Mouse (Mus musculus) thymus, adult 2 months (tissue): ENCODE results near the gene Gimd1. TPM values are rescaled to one million over a fixed set of nuclear protein-coding genes. Genes with fewer than 3 reads are reported as not detected.

Experiments
- DNase-seq: peaks from one replicate; pipeline ENCODE4 v3.0.0; 2021
- H3K27ac ChIP-seq: fragments of 200-500 bp; 2 replicates; pipeline ENCODE4 v1.5.1; 2012; ENCODE audit warnings: low read length, control low read depth; ENCODE audit not compliant: control insufficient read depth, insufficient read depth
- H3K27me3 ChIP-seq: fragments of 200-500 bp; 2 replicates; pipeline ENCODE4 v1.6.1; 2012; ENCODE audit warnings: mild to moderate bottlenecking, low read length, moderate library complexity, mixed read lengths; ENCODE audit not compliant: control insufficient read depth, insufficient read depth
- H3K36me3 ChIP-seq: fragments of 200-500 bp; 2 replicates; pipeline ENCODE4 v1.6.1; 2012; ENCODE audit warnings: mild to moderate bottlenecking, low read length, moderate library complexity; ENCODE audit not compliant: control insufficient read depth, insufficient read depth
- H3K4me1 ChIP-seq: fragments of 200-500 bp; replicated peaks from 2 replicates; pipeline ENCODE4 v1.6.1; 2012; ENCODE audit warnings: low read length; ENCODE audit not compliant: control insufficient read depth, insufficient read depth
- H3K4me3 ChIP-seq: fragments of 200-500 bp; 2 replicates; pipeline ENCODE4 v1.5.1; 2012; ENCODE audit warnings: mild to moderate bottlenecking, low read length, control low read depth, moderate library complexity; ENCODE audit not compliant: control insufficient read depth, insufficient read depth
- CTCF ChIP-seq: fragments of 200-500 bp; IDR thresholded peaks from 2 replicates; pipeline ENCODE4 v1.5.1; 2012; ENCODE audit warnings: mild to moderate bottlenecking, control low read depth, low read length, moderate library complexity, borderline replicate concordance; ENCODE audit not compliant: control insufficient read depth, poor library complexity, insufficient read depth; ENCODE audit errors: extremely low read depth
- POLR2A ChIP-seq: fragments of 200-500 bp; IDR thresholded peaks from 2 replicates; pipeline ENCODE4 v1.6.1; 2012; ENCODE audit warnings: mild to moderate bottlenecking, low read length, control low read depth, moderate library complexity; ENCODE audit not compliant: control insufficient read depth, poor library complexity, insufficient read depth; ENCODE audit errors: extremely low read depth
- WGBS: fragments of 180-500 bp; shearing (Covaris S2); methylation state at CpG from one replicate; pipeline ENCODE4 v1.1.7; 2018; 5-methylcytosine and 5-hydroxymethylcytosine counted together
- polyA plus RNA-seq: library from polyadenylated mRNA; depleted of rRNA; stranded (reverse); fragments of >200 nt; gene quantifications from 2 replicates; pipeline ENCODE4 v1.2.3, GENCODE M21; 2012; rRNA removed

The Gimd1 gene
- polyA plus RNA-seq = not detected in 2 replicates

DNA sequence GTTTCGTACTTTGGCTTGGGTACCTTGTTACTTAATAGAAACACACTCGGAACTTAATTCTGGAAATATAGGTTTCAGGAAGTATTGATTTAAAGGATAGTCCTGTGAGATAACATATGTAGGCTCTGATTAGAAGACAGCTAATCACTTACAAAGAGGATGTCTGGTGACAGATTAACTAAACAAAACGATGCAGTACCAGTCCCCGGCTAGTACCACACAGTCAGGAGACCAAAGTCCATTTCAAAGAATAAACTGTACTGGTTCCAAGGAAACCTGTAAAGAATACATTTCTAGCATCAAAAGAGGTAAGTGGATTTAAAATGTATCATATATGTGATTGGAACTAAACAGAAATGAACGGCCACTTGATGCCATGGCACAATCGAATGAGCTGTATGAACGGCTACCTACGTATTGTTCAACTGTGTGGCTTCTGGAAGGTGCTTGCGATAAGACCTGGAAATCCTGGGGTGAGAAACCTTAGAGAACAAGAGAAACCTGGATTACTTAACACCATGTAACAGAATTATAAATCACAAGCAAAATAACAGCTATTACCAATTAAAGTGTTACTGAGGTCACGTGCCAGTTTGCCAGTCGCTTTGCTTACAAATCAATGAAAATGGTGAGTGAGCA is at the start of gene Gimd1:
TSS of gene Gimd1 (plus strand) at position 220 of the 639 bp plus-strand sequence.
- H3K4me1 ChIP-seq = no peaks in the 10 kb centered on the region
- no peak for DNase-seq
- no peak within 1 kb of the TSS for H3K4me3 ChIP-seq
- 90% methylated on average over 11 of the region's 11 CpGs for WGBS
- no peaks in the 10 kb centered on the region for H3K36me3 ChIP-seq
- TF ChIP-seq CTCF (no peak), POLR2A (no peak)
- no peaks in the 10 kb centered on the region for H3K27me3 ChIP-seq
- H3K27ac ChIP-seq = no peak within 1 kb of the TSS

DNA sequence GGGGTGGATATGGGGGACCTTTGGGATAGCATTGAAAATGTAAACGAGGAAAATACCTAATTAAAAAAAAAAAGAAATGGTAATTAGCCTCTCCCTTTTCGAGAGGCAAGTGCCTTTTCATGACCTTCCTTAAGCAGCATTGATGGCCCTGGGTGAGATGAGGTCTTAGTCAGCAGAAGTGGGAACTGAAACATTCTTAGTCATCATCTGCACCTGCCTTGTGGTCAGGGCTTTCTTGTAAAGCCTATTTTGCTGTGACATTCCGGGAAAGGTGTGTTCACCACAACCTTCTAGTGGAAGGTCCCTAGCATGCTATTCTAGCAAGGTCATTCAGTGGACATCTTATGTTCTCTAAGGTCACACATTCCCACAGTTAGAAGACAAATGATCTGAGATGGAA is 48.4 kb upstream of the Gimd1 start:
- DNase-seq = no peak
- Histone ChIP-seq H3K27ac (no peak overlapping the region), H3K4me3 (no peak overlapping the region), H3K4me1 (no peaks in the 10 kb centered on the region), H3K27me3 (no peaks in the 10 kb centered on the region), H3K36me3 (no peaks in the 10 kb centered on the region)
- TF ChIP-seq POLR2A = no peak
- no peak for TF ChIP-seq CTCF
- WGBS = 62% methylated on average over 3 of the region's 3 CpGs

DNA sequence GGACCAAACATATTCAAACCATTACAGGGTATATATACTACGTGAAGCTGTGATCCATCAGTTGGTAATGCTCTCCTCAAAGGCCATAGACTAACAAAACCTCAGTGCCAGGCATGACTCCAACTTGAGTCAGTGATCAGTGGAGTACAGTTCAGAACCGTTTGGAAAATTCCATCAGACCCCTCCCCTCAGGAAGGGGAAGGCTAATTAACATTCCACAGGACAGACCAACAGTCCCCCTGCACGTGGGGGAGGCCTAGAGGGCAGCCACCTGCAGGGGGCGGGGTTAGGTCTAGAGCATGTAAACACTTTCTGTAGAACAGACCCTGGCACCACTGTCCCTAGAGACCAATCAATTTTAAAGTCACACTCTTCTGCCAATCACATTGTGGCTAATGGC is 47.3 kb upstream of the Gimd1 start:
- no peaks in the 10 kb centered on the region for H3K4me1 ChIP-seq
- DNase-seq = no peak
- H3K4me3 ChIP-seq = no peak overlapping the region
- H3K36me3 ChIP-seq = no peaks in the 10 kb centered on the region
- H3K27me3 ChIP-seq = no peaks in the 10 kb centered on the region
- no peak for TF ChIP-seq POLR2A
- no peak for TF ChIP-seq CTCF
- WGBS = 58% methylated on average over 4 of the region's 4 CpGs
- H3K27ac ChIP-seq = no peak overlapping the region

DNA sequence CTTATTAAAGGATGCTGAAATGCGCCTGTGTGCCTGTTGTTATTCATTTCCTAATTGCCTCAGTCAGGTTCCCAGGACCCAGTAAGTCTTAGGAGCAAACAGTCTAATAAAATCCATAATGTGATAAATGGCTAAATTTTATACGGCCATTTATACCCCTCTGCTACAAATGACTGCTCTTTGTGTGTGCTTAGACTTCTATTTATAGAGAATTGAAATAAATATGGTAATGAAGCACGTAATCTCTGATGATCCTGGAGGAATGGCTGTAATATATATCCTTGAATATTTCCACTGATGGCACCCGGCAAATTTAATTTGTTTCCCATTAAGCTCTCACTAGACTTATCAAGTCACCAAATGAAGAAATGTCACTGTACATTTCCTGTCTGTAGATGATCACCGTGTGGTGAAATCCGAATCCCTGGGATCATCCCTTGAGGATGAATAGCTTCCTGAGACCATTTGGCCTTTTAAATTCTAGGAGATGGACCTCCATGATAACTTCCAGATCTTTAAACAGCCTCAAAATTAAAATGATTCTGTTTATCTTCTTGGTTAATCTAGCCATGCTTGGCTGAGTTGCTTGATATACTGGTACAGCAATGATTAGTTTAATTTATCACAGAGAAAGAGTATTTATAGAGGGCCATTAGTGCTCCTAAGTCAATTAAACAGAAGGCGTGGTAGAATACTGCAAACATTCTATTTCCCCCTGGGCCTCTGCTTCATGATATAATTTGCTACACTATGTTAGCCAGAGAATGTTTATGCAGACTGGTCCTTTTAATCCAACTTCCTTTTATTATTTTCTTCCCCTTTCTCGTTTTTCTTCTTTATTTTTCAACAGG is 44.3 kb upstream of the Gimd1 start:
- Histone ChIP-seq H3K27me3 (no peaks in the 10 kb centered on the region), H3K4me1 (no peaks in the 10 kb centered on the region), H3K36me3 (no peaks in the 10 kb centered on the region), H3K4me3 (no peak overlapping the region), H3K27ac (no peak overlapping the region)
- TF ChIP-seq POLR2A = no peak
- TF ChIP-seq CTCF = no peak
- DNase-seq = no peak
- 81% methylated on average over 8 of the region's 8 CpGs for WGBS

DNA sequence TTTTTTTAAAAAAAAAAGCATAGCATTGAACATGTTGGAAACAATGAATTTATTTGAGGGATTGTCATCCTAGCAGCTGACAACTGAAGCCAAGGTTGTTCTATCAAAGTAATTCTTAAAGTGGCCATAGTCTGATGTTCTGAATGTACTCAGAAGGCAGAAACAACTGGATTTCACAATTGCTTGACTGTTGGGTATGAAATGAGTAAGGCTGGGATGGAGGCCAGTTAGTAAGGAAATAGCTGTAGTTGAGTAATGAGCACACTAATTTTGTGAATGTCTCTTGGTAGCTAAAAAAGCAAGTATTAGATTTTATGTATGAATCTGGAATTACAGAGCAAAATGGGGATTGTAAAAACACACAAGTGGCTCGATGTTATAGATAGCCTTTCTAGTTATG is 41.5 kb upstream of the Gimd1 start:
- TF ChIP-seq POLR2A = no peak
- TF ChIP-seq CTCF = no peak
- H3K4me1 ChIP-seq = no peaks in the 10 kb centered on the region
- no peaks in the 10 kb centered on the region for H3K27me3 ChIP-seq
- H3K36me3 ChIP-seq = no peaks in the 10 kb centered on the region
- no peak for DNase-seq
- H3K4me3 ChIP-seq = no peak overlapping the region
- no peak overlapping the region for H3K27ac ChIP-seq
- WGBS = 83% methylated on average over 1 of the region's 1 CpGs

DNA sequence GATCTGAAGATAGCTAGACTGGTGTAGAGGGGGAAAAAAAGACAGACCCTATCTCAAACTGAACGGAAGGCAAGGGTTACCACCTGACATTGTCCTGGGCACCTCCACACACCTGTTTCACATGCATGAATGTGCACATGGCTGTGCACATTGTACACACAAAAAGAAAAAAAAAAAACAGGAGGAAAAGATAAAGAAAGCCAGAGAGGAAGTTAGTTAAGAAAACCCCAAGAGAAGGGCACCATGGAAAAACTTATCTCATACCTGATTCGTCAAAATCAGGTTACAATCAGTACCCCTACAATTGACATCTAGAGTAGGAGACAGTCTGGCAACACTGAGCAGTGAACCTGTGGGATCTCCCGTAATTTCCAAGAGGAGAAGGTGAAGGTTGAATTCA is 39.6 kb upstream of the Gimd1 start:
- Histone ChIP-seq H3K27ac (no peak overlapping the region), H3K36me3 (no peaks in the 10 kb centered on the region), H3K4me1 (no peaks in the 10 kb centered on the region), H3K27me3 (no peaks in the 10 kb centered on the region), H3K4me3 (no peak overlapping the region)
- no peak for DNase-seq
- 85% methylated on average over 3 of the region's 3 CpGs for WGBS
- TF ChIP-seq CTCF (no peak), POLR2A (no peak)
